Mouse (Mus musculus) retina, adult 2 months (tissue): ENCODE measurements around the gene Olfr223.
A peak's percentile ranks its signal among the peaks of the same experiment; 100 is the strongest.
"Not testable (repeated sequence)": the region's sequence is repeated elsewhere in the genome, so short reads cannot be mapped to it uniquely, and the experiment has no call there.

ENCODE experiments used
- DNase-seq: peaks from one replicate; pipeline ENCODE4 v3.0.0-alpha.2; 2012; ENCODE audit warnings: low read depth, low spot score

Gene Olfr223

DNA sequence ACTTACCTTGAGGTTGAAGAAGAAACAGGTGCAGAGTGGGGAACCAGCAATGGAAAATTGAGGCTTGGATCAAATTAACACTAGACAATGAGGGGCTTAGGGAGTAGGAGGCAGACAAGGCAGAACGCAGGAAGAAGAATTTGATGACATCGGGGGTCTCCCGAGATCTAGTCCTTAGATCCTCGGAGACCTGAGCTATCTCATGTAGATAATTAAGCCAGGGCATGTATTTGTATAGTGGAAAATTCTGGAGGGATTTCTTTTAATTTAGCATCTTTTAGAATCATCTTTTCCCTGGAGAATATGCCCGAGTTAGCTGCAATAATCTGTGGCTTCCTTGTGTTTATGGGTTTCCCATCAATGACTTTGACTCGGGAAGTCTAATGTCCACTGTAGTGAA is at the start of gene Olfr223:
TSS of gene Olfr223 (minus strand) at position 101 of the 400 bp plus-strand sequence.
- DNase-seq, result no peak

DNA sequence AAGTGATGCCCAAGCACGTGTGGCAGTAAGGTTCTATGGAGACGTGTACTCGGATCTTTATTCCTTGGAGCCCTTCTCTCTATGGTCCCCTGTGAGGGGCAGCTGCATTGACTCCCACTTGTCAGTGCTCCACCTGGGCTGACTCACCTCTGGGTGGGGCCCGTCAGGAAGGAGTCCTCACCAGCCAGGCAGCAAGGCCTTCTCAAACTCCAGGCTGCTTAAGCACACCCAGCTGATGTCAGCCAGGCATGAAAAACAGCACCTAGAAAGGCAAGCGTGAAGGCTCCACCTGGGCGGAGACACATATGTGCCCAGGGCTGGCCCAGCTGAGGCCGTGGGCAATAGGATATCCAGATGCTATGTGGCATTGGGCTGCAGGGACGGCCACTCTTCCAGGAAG is 49.3 kb upstream of the Olfr223 start:
- DNase-seq, result no peak

- DNase-seq, result no peak
Observed at GRCm38 (mm10) chr11:59641227-59641626, 48.1 kb upstream of the Olfr223 start.

DNA sequence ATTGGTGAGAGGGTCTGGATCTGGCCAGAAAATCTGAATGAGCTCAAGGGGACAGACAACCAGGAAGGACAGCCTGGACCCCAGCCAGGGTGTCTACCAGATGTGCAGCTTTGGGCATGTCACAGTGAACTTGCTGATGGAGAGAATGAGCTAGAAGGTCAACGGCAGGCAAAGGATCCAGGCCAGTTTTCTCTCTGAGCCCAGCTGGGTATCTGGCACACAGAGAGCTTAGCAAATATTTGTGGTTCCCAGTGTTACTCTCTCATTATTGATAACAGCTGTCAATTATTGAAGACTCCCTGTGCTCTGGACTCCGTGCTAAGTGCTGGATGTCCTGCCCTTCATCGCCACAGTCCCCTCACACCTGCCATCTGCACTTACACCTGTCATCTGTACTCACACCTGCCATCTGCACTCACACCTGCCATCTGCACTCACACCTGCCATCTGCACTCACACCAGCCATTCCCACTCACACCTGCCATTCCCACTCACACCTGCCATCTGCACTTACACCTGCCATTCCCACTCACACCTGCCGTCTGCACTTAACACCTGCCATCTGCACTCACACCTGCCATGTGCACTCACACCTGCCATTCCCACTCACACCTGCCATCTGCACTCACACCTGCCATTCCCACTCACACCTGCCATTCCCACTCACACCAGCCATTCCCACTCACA is 47.0 kb upstream of the Olfr223 start:
- DNase-seq, result no peak

GRCm38 (mm10) chr11:59636695-59637414 is 43.8 kb upstream of the Olfr223 start:
- DNase-seq, result no peak

- no peak for DNase-seq
Observed at GRCm38 (mm10) chr11:59635821-59636694, 43.0 kb upstream of the Olfr223 start.

DNA sequence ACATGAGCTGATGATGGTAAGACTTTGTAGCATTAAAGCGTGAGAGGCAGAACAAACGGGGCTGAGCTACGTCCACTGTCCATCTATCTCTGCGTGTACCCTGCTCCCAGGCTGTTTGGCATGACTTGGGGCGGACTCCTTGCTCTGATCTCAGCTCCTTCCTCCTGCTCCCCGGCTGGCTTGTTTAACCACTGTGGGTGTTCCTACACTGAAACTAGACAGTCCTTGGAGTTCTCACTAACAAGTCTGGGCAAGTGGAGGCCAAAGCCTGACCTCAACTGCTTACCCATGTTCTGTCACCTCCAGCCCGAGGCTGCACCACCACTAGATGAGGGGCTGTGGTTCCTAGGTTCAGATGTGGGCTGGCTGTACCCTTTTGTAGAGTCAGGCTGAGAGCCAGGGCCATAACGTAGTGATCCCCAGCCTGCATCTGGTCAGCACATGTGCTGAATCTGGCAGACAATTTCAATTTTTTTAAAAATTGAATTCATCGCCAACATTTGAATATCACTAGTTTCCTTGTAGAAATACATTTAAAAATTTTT is 42.2 kb upstream of the Olfr223 start:
- DNase-seq, result no peak

DNA sequence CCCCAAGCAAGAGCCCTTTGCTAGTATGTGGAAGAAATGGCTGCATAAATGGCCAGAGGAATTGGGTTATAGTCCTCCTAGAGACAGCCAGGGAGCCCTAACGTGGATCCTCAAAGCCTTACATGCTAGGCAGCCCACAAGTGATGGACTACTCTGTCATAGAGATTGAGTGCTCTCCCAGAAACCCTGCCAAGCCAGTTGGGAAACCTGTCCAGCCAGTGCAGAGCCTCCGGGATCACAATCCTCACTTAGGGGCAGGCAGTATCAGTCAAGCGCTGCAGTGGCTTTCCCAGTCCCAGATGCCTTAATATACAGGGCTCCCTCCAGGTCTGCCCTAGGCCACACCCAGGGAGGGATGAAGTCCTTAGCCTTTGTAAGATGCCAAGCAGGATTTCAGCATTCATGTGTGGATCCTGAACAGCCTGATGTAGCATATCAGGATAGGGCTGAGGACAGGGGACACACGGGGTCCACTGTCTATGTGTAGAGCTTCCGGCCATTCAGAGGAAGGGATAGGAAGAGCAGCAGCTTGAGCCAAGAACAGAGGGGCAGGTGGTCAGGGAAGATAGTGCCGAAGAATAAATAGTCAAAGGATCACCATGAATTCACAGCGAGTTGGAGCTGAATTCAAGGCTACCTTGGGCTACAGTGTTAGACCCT is 41.0 kb upstream of the Olfr223 start:
- no peak for DNase-seq

- peak; percentile 38 for DNase-seq
Observed at GRCm38 (mm10) chr11:59633037-59633436, 39.9 kb upstream of the Olfr223 start.

DNA sequence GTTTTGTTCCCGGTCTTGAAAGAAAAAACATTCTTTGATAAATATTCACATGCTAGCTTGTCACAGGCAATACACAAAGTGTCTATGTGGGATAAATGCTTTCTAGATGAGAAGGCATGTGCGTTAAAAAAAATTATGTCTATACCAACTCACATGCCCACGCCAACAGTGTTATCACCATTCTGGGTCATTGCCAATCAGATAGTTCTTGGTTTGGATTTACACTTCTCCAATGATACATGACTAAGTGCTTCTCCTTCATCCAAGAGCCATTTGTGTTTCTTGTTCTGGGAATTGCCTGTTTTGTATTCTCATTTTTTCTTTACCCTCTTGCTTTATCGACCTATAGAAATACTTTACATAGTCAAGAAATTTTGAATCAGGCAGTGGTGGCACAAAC is 38.9 kb upstream of the Olfr223 start:
- no peak for DNase-seq

DNA sequence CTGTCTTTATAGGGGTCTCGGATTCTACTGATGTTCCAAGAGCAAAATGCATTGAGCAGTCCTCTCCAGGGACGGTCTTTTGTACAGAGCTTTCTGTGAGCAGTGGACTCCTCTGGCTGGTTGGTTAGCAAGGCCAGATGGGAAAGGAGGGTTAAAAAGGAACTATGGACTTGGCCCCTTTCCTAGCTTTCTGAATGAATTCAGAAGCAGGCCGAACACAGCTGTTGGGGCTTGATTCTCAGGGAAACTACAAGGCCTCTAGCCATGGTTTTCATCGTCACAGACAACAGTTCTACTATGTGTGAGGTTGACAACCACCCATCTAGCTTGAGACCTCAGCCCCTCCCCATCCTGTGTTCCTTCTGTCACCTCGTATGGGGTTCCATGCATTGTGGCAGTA is 36.8 kb upstream of the Olfr223 start:
- DNase-seq, result no peak

GRCm38 (mm10) chr11:59628177-59628576 is 35.1 kb upstream of the Olfr223 start:
- no peak for DNase-seq

- DNase-seq, result no peak
Observed at GRCm38 (mm10) chr11:59626192-59626591, 33.1 kb upstream of the Olfr223 start.

- peak; percentile 23 for DNase-seq
Observed at GRCm38 (mm10) chr11:59624017-59624630, 31.0 kb upstream of the Olfr223 start.

DNA sequence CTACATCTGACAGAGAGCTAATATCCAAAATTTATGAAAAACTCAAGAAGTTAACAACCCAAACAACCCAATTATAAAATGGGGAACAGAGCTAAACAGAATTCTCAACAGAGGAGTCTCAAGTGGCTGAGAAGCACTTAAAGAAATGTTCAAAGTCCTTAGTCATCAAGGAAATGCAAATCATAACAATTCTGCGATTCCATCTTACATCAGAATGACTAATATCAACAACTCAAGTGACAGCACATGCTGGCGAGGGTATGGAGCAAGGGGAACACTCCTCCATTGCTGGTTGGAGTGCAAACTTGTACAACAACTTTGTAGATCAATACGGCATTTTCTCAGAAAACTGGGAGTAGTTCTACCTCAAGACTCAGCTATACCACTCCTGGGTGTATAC is 29.1 kb upstream of the Olfr223 start:
- DNase-seq, result no peak

GRCm38 (mm10) chr11:59616986-59617385 is 23.9 kb upstream of the Olfr223 start:
- not testable (repeated sequence) for DNase-seq

DNA sequence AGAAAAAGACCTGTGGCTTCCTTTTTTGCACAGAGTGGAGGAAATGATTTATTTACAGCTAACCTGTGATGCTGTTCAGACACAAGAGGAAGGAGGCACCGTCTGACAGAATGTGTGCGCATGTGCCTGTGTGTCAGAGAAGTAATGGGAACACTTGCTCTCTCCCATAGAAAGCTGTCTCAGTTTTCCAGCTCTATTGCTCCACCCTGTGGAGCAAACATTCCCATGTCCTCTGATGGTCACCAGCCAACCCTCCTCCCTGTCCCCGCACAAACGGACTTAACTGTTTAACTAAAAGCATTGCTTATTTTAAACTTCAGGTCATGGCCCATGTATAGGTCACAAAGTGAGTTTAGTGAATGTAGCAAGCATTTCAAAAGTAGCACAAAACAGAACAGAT is 21.0 kb upstream of the Olfr223 start:
- no peak for DNase-seq

GRCm38 (mm10) chr11:59611646-59612045 is 18.6 kb upstream of the Olfr223 start:
- no peak for DNase-seq

GRCm38 (mm10) chr11:59602287-59602686 is 9.2 kb upstream of the Olfr223 start:
- no peak for DNase-seq

GRCm38 (mm10) chr11:59600872-59601271 is 7.8 kb upstream of the Olfr223 start:
- no peak for DNase-seq

DNA sequence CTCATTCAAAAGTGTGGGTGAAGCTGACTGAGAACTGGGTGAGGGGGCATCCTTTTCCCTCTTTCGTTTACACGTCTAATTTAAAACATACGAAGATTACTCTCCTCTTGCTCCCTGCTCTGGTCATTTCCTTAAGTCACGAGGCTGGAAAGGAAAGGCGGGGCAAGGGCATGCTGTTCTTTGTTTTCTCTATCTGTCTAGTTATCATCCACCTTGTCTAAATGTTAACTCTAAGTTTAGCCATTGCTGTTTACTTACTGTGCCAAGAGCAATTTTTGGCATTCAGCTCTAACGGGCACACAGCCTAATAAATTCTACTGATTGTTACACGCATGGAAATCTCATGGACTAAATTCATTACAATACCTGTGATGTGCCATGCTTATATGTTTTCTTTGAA is 6.1 kb upstream of the Olfr223 start:
- DNase-seq, result no peak
